Mouse (Mus musculus) liver, embryonic 14.5 days (tissue): ENCODE data around the gene Hes6. TPM values are rescaled to one million over a fixed set of nuclear protein-coding genes. Genes with fewer than 3 reads are reported as not detected.

Experiments used
- ATAC-seq: fragments of 200-750 bp; cut with Nextera tagmentation; 2 replicates; pipeline ENCODE4 v1.8.0; 2017; ENCODE audit warnings: moderate number of reproducible peaks, mild to moderate bottlenecking, moderate library complexity; ENCODE audit not compliant: insufficient read depth
- DNase-seq, 3 experiments: peaks; one replicate each; pipeline ENCODE4 v3.0.0-alpha.2; 2012 to 2013; ENCODE audit warnings: low read depth in 3 of 3, low spot score in 3 of 3
- H3K27ac ChIP-seq: fragments of 300-500 bp; sonication (generic); 2 replicates; pipeline ENCODE4 v1.5.1; 2014; ENCODE audit warnings: moderate library complexity, mild to moderate bottlenecking, control low read depth, inconsistent platforms
- H3K27me3 ChIP-seq: fragments of 300-500 bp; sonication (generic); 2 replicates; pipeline ENCODE4 v1.6.1; 2014; ENCODE audit warnings: mild to moderate bottlenecking, low read length, moderate library complexity; ENCODE audit not compliant: control insufficient read depth, insufficient read depth
- H3K36me3 ChIP-seq: fragments of 300-500 bp; sonication (generic); replicated peaks from 2 replicates; pipeline ENCODE4 v1.6.1; 2014; ENCODE audit warnings: low read depth; ENCODE audit not compliant: control insufficient read depth, insufficient read depth
- H3K4me1 ChIP-seq, 2 experiments: fragments of 200-500 bp in 1 of 2; fragments of 300-500 bp in 1 of 2; sonication (generic) in 1 of 2; replicated peaks; 2 replicates each; pipeline ENCODE4 v1.6.1; 2012 to 2014; ENCODE audit warnings: antibody characterized with exemption in 1 of 2, inconsistent platforms in 1 of 2, low read length in 1 of 2; ENCODE audit not compliant: control insufficient read depth in 2 of 2, insufficient read depth in 2 of 2
- H3K4me2 ChIP-seq: fragments of 300-500 bp; sonication (generic); 2 replicates; pipeline ENCODE4 v1.6.1; 2014; ENCODE audit warnings: low read depth, mild to moderate bottlenecking, control low read depth, moderate library complexity
- H3K4me3 ChIP-seq, 2 experiments: fragments of 200-500 bp in 1 of 2; fragments of 300-500 bp in 1 of 2; sonication (generic) in 1 of 2; 2 replicates each; pipeline ENCODE4 v1.5.1; 2012 to 2014; ENCODE audit warnings: low read depth in 2 of 2, low read length in 2 of 2, mild to moderate bottlenecking in 2 of 2, control low read depth in 1 of 2, inconsistent platforms in 1 of 2, moderate library complexity in 1 of 2; ENCODE audit not compliant: insufficient read depth in 1 of 2
- H3K9ac ChIP-seq: fragments of 300-500 bp; sonication (generic); replicated peaks from 2 replicates; pipeline ENCODE4 v1.6.1; 2014; ENCODE audit warnings: mild to moderate bottlenecking, control low read depth, moderate library complexity
- H3K9me3 ChIP-seq: fragments of 300-500 bp; sonication (generic); 2 replicates; pipeline ENCODE4 v1.6.1; 2016; ENCODE audit warnings: low read length, mixed read lengths; ENCODE audit not compliant: control insufficient read depth
- CTCF ChIP-seq: IDR thresholded peaks from 2 replicates; pipeline ENCODE4 v1.5.1; 2016; ENCODE audit warnings: antibody characterized with exemption, low read depth, control low read depth
- EP300 ChIP-seq: IDR thresholded peaks from 2 replicates; pipeline ENCODE4 v1.6.1; 2016; ENCODE audit warnings: antibody characterized with exemption, low read depth
- WGBS: fragments of 180-500 bp; shearing (Covaris S2); extraction: QIAGEN DNeasy Blood & Tissue Kit; methylation state at CpG from one replicate; pipeline ENCODE4 v1.1.7; 2014; ENCODE audit not compliant: insufficient replicate concordance; 5-methylcytosine and 5-hydroxymethylcytosine counted together
- polyA plus RNA-seq, 2 experiments: library from polyadenylated mRNA; depleted of rRNA in 1 of 2; stranded (reverse) in 1 of 2; unstranded in 1 of 2; fragments of >200 nt; fragmentation: Nextera tagmentation in 1 of 2; extraction: Ambion mirVana in 1 of 2; gene quantifications; 2 replicates each; pipeline versions ENCODE4 v1.2.1 to v1.2.3; 2012 to 2014

The Hes6 gene
- polyA plus RNA-seq, 2 experiments, result 11.2 to 15.1 TPM

DNA sequence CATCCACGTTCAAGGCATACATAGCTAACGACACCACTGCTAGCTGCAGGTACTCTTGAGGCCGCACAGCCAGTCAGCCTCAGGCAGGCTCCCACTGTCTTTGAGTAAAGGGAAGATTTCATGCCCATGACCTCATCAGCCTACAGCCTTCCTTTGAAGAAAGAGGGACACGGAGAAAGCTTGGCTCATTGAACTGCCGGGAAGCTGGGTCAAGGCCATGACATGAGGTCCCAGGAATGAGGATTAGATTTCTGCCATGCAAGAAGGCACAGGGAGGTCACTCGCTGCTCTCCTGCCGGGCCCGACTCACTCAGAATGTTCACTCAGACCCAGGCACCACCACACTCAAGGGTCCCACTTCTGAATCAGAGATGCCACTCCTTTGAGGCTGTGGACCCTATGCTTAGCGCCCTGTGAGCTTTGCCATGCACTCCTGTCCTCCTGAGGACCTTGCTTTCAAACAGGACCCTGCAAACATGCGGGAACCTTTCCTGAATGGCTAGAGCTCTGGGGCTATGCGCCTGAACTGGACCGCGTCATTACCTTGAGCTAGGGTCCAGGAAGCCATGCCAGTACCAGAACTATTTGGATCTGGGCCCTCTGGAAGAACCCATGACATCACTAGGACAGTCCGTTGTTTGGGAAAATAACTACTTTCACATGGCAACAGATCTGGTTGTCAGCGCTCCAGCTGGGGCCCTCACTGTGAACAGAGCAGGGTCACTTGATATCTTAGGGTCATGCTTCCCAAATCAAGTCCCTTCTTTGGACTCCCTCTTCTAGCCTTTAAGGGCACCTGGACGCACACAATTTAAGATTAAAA lies 48.8 kb downstream of the Hes6 start:
- H3K36me3 ChIP-seq, result no peaks in the 10 kb centered on the region; the same call in 1 of the 2 replicates
- H3K9me3 ChIP-seq, result no peaks in the 10 kb centered on the region
- H3K27me3 ChIP-seq, result no peaks in the 10 kb centered on the region
- WGBS, result 81% methylated on average over 16 of the region's 16 CpGs
- no peak overlapping the region for H3K27ac ChIP-seq
- H3K4me1 ChIP-seq, result peaks cover 6 to 13% of the 10 kb centered on the region in 2 experiments
- no peak for DNase-seq
- no peak for TF ChIP-seq EP300
- TF ChIP-seq CTCF, result no peak
- no peak overlapping the region for H3K4me3 ChIP-seq
- no peak overlapping the region for H3K9ac ChIP-seq
- H3K4me2 ChIP-seq, result no peak overlapping the region
- ATAC-seq, result no peak

GRCm38 (mm10) chr1:91362113-91362512 lies 51.7 kb downstream of the Hes6 start:
- H3K27ac ChIP-seq, result no peak overlapping the region
- TF ChIP-seq EP300, result no peak
- no peak for TF ChIP-seq CTCF
- H3K9me3 ChIP-seq, result no peaks in the 10 kb centered on the region
- H3K4me3 ChIP-seq, result no peak overlapping the region
- H3K36me3 ChIP-seq, result no peaks in the 10 kb centered on the region
- WGBS, result 55% methylated on average over 5 of the region's 5 CpGs
- peaks cover 2 to 9% of the 10 kb centered on the region in 2 experiments for H3K4me1 ChIP-seq
- DNase-seq (no peak), ATAC-seq (no peak)
- H3K27me3 ChIP-seq, result no peaks in the 10 kb centered on the region
- no peak overlapping the region for H3K4me2 ChIP-seq
- H3K9ac ChIP-seq, result no peak overlapping the region

Other genes starting within 250 kb of the Hes6 start
- gene Ramp1, start 234.2 kb downstream of the Hes6 start, polyA plus RNA-seq (2012; rRNA removed), result 2.4 and 2.5 TPM in 2 replicates
- gene Ramp1, start 234.2 kb downstream of the Hes6 start, polyA plus RNA-seq (2014; fragmentation: Nextera tagmentation; extraction: Ambion mirVana), result 4.9 and 5.2 TPM in 2 replicates
- gene Ube2f, start 163.7 kb downstream of the Hes6 start, polyA plus RNA-seq (2012; rRNA removed), result 31.0 and 41.1 TPM in 2 replicates
- gene Ube2f, start 163.7 kb downstream of the Hes6 start, polyA plus RNA-seq (2014; fragmentation: Nextera tagmentation; extraction: Ambion mirVana), result 58.3 and 61.1 TPM in 2 replicates
- 20.7 and 21.0 TPM in 2 replicates for gene Scly, start 115.7 kb downstream of the Hes6 start, polyA plus RNA-seq (2012; rRNA removed)
- gene Scly, start 115.7 kb downstream of the Hes6 start, polyA plus RNA-seq (2014; fragmentation: Nextera tagmentation; extraction: Ambion mirVana), result 21.0 and 22.6 TPM in 2 replicates
- gene Espnl, start 92.0 kb downstream of the Hes6 start, polyA plus RNA-seq (2012; rRNA removed), result 0.01 and 0.03 TPM in 2 replicates
- gene Espnl, start 92.0 kb downstream of the Hes6 start, polyA plus RNA-seq (2014; fragmentation: Nextera tagmentation; extraction: Ambion mirVana), result 0.01 TPM in 1 of 2 replicates, not detected in the other
- 0.01 and 0.02 TPM in 2 replicates for gene Klhl30, start 63.0 kb downstream of the Hes6 start, polyA plus RNA-seq (2012; rRNA removed)
- gene Klhl30, start 63.0 kb downstream of the Hes6 start, polyA plus RNA-seq (2014; fragmentation: Nextera tagmentation; extraction: Ambion mirVana), result not detected in 2 replicates
- 2.2 and 2.7 TPM in 2 replicates for gene Erfe, start 47.6 kb downstream of the Hes6 start, polyA plus RNA-seq (2012; rRNA removed)
- 2.3 and 2.4 TPM in 2 replicates for gene Erfe, start 47.6 kb downstream of the Hes6 start, polyA plus RNA-seq (2014; fragmentation: Nextera tagmentation; extraction: Ambion mirVana)
- gene Ilkap, start 15.2 kb downstream of the Hes6 start, polyA plus RNA-seq (2012; rRNA removed), result 30.9 and 46.0 TPM in 2 replicates
- 62.1 and 65.8 TPM in 2 replicates for gene Ilkap, start 15.2 kb downstream of the Hes6 start, polyA plus RNA-seq (2014; fragmentation: Nextera tagmentation; extraction: Ambion mirVana)
- 3.3 and 3.7 TPM in 2 replicates for gene Per2, start 45.3 kb upstream of the Hes6 start, polyA plus RNA-seq (2012; rRNA removed)
- 1.6 and 2.2 TPM in 2 replicates for gene Per2, start 45.3 kb upstream of the Hes6 start, polyA plus RNA-seq (2014; fragmentation: Nextera tagmentation; extraction: Ambion mirVana)
- gene Traf3ip1, start 80.6 kb upstream of the Hes6 start, polyA plus RNA-seq (2012; rRNA removed), result 2.4 and 4.1 TPM in 2 replicates
- gene Traf3ip1, start 80.6 kb upstream of the Hes6 start, polyA plus RNA-seq (2014; fragmentation: Nextera tagmentation; extraction: Ambion mirVana), result 1.3 TPM in 2 replicates
- 9.4 and 10.4 TPM in 2 replicates for gene Asb1, start 126.5 kb upstream of the Hes6 start, polyA plus RNA-seq (2012; rRNA removed)
- 12.6 and 15.8 TPM in 2 replicates for gene Asb1, start 126.5 kb upstream of the Hes6 start, polyA plus RNA-seq (2014; fragmentation: Nextera tagmentation; extraction: Ambion mirVana)